Mouse (Mus musculus) limb, embryonic 14.5 days (tissue): ENCODE measurements at regions not wholly inside any gene's neighbourhood (a gene's known extent, or its start where the extent isn't known, plus 50 kb on each side); places are given as distances from the start of the nearest gene placed in this dataset.

ENCODE experiments used
- ATAC-seq: fragments of 200-750 bp; cut with Nextera tagmentation; 2 replicates; pipeline ENCODE4 v1.8.0; 2017; ENCODE audit warnings: low read depth, moderate number of reproducible peaks, moderate TSS enrichment; ENCODE audit not compliant: low FRiP score
- DNase-seq: peaks from one replicate; pipeline ENCODE4 v3.0.0-alpha.2; 2015; ENCODE audit warnings: low spot score
- H3K27ac ChIP-seq: fragments of 300-500 bp; sonication (generic); replicated peaks from 2 replicates; pipeline ENCODE4 v1.5.1; 2014; ENCODE audit warnings: low read depth, mild to moderate bottlenecking, low read length, moderate library complexity, mixed read lengths
- H3K27me3 ChIP-seq: fragments of 300-500 bp; sonication (generic); 2 replicates; pipeline ENCODE4 v1.6.1; 2014; ENCODE audit warnings: low read length, mixed read lengths; ENCODE audit not compliant: control insufficient read depth, insufficient read depth
- H3K36me3 ChIP-seq: fragments of 300-500 bp; sonication (generic); 2 replicates; pipeline ENCODE4 v1.6.1; 2014; ENCODE audit warnings: mild to moderate bottlenecking, low read length, moderate library complexity, mixed read lengths; ENCODE audit not compliant: control insufficient read depth, insufficient read depth
- H3K4me1 ChIP-seq: fragments of 300-500 bp; sonication (generic); 2 replicates; pipeline ENCODE4 v1.6.1; 2014; ENCODE audit warnings: antibody characterized with exemption, low read length, mixed read lengths; ENCODE audit not compliant: control insufficient read depth, insufficient read depth
- H3K4me2 ChIP-seq: fragments of 300-500 bp; sonication (generic); replicated peaks from 2 replicates; pipeline ENCODE4 v1.6.1; 2014; ENCODE audit warnings: low read depth, mild to moderate bottlenecking, low read length, moderate library complexity; ENCODE audit not compliant: severe bottlenecking
- H3K4me3 ChIP-seq: fragments of 300-500 bp; sonication (generic); replicated peaks from 2 replicates; pipeline ENCODE4 v1.5.1; 2014; ENCODE audit warnings: low read length
- H3K9ac ChIP-seq: fragments of 300-500 bp; sonication (generic); 2 replicates; pipeline ENCODE4 v1.6.1; 2014; ENCODE audit warnings: mild to moderate bottlenecking, low read depth, low read length, moderate library complexity; ENCODE audit not compliant: severe bottlenecking
- H3K9me3 ChIP-seq: fragments of 300-500 bp; sonication (generic); 2 replicates; pipeline ENCODE4 v1.6.1; 2016; ENCODE audit warnings: low read length; ENCODE audit not compliant: control insufficient read depth
- POLR2A ChIP-seq: fragments of 200-500 bp; IDR thresholded peaks from 2 replicates; pipeline ENCODE4 v1.8.0; 2012; ENCODE audit warnings: inconsistent platforms, mild to moderate bottlenecking, moderate library complexity, borderline replicate concordance; ENCODE audit not compliant: insufficient read depth, insufficient read length; ENCODE audit errors: extremely low read depth
- WGBS: fragments of 180-500 bp; shearing (Covaris S2); extraction: QIAGEN DNeasy Blood & Tissue Kit; methylation state at CpG from one replicate; pipeline ENCODE4 v1.1.7; 2014; 5-methylcytosine and 5-hydroxymethylcytosine counted together

- H3K4me1 ChIP-seq: peaks cover 18% of the 10 kb centered on the region
- 69% methylated on average over 6 of the region's 6 CpGs for WGBS
- H3K27me3 ChIP-seq: no peaks in the 10 kb centered on the region
- no peak overlapping the region for H3K4me2 ChIP-seq
- TF ChIP-seq POLR2A: no peak
- no peak overlapping the region for H3K9ac ChIP-seq
- no peak for DNase-seq
- no peak overlapping the region for H3K4me3 ChIP-seq
- H3K27ac ChIP-seq: peak overlapping the region; percentile 49; the same call in 1 of the 2 replicates
- no peaks in the 10 kb centered on the region for H3K36me3 ChIP-seq
- ATAC-seq: 0 out of 2 replicates have a peak, but pooled peaks have one; percentile 6
- H3K9me3 ChIP-seq: no peaks in the 10 kb centered on the region
Measured at GRCm38 (mm10) chr6:94807216-94807615, 107.3 kb upstream of the Lrig1 start.

- no peak overlapping the region for H3K4me3 ChIP-seq
- H3K9ac ChIP-seq: no peak overlapping the region
- DNase-seq: peak; percentile 70
- no peak for TF ChIP-seq POLR2A
- no peaks in the 10 kb centered on the region for H3K36me3 ChIP-seq
- H3K9me3 ChIP-seq: no peaks in the 10 kb centered on the region
- H3K4me1 ChIP-seq: peaks cover 18% of the 10 kb centered on the region
- no peak overlapping the region for H3K4me2 ChIP-seq
- ATAC-seq: peak; percentile 82
- WGBS: 22% methylated on average over 12 of the region's 12 CpGs
- H3K27me3 ChIP-seq: no peaks in the 10 kb centered on the region
- H3K27ac ChIP-seq: peak overlapping the region; percentile 49; the same call in 1 of the 2 replicates
Measured at GRCm38 (mm10) chr6:94806481-94807160, 106.7 kb upstream of the Lrig1 start.

GRCm38 (mm10) chr6:94805685-94806084 lies 105.7 kb upstream of the Lrig1 start:
- no peak for ATAC-seq
- H3K36me3 ChIP-seq: no peaks in the 10 kb centered on the region
- H3K4me2 ChIP-seq: no peak overlapping the region
- peaks cover 24% of the 10 kb centered on the region for H3K4me1 ChIP-seq
- TF ChIP-seq POLR2A: no peak
- H3K9ac ChIP-seq: no peak overlapping the region
- H3K27ac ChIP-seq: 0 out of 2 replicates have a peak overlapping the region, but pooled peaks have one; percentile 13
- 22% methylated on average over 6 of the region's 6 CpGs for WGBS
- H3K4me3 ChIP-seq: no peak overlapping the region
- no peaks in the 10 kb centered on the region for H3K9me3 ChIP-seq
- DNase-seq: peak; percentile 47
- H3K27me3 ChIP-seq: no peaks in the 10 kb centered on the region

GRCm38 (mm10) chr6:94804284-94804815 lies 104.4 kb upstream of the Lrig1 start:
- ATAC-seq (no peak), DNase-seq (no peak)
- Histone ChIP-seq H3K4me1 (peaks cover 25% of the 10 kb centered on the region), H3K4me2 (no peak overlapping the region), H3K27me3 (no peaks in the 10 kb centered on the region), H3K27ac (no peak overlapping the region), H3K4me3 (no peak overlapping the region), H3K9me3 (no peaks in the 10 kb centered on the region), H3K9ac (no peak overlapping the region), H3K36me3 (no peaks in the 10 kb centered on the region)
- TF ChIP-seq POLR2A: no peak
- WGBS: 78% methylated on average over 10 of the region's 10 CpGs

GRCm38 (mm10) chr6:94801039-94801438 lies 101.1 kb upstream of the Lrig1 start:
- DNase-seq: no peak
- Histone ChIP-seq H3K9ac (no peak overlapping the region), H3K4me3 (no peak overlapping the region), H3K36me3 (no peaks in the 10 kb centered on the region), H3K9me3 (peaks cover 5% of the 10 kb centered on the region; the same call in 1 of the 2 replicates), H3K27ac (no peak overlapping the region), H3K27me3 (no peaks in the 10 kb centered on the region), H3K4me2 (no peak overlapping the region), H3K4me1 (peaks cover 17% of the 10 kb centered on the region)
- WGBS: 37% methylated on average over 11 of the region's 12 CpGs
- TF ChIP-seq POLR2A: no peak
- ATAC-seq: no peak
